Mouse (Mus musculus) intestine, embryonic 15.5 days (tissue): ENCODE measurements around the gene Acer2. TPM values are rescaled to one million over a fixed set of nuclear protein-coding genes. Genes with fewer than 3 reads are reported as not detected.

Source experiments
- polyA plus RNA-seq: library from polyadenylated mRNA; unstranded; fragments of >200 nt; fragmentation: Nextera tagmentation; extraction: Ambion mirVana; gene quantifications from 2 replicates; pipeline ENCODE4 v1.2.1, GENCODE M21; 2015

Gene Acer2
- polyA plus RNA-seq, 1 experiment from 2014 or later = 26.5 TPM

Other genes starting within 250 kb of the Acer2 start
- gene Plin2, start 204.3 kb upstream of the Acer2 start, polyA plus RNA-seq = 144 and 164 TPM in 2 replicates
- gene Dennd4c, start 125.8 kb upstream of the Acer2 start, polyA plus RNA-seq = 4.7 and 5.8 TPM in 2 replicates
- 690 and 791 TPM in 2 replicates for gene Rps6, start 17.0 kb upstream of the Acer2 start, polyA plus RNA-seq